ENCODE assay signal across 14 mouse cellular contexts in genomic region chr5:104453075-104453474, GRCm38 (mm10).
"Had no signal": no experiment of that assay in that cellular context is flagged by ENCODE, and none has a peak within 500 bp of the region (broad histone marks: within the 10 kb centered on the region; RNA-seq: fewer than 3 reads in every experiment).

No protein-coding gene starts in this region.

- H3K27ac ChIP-seq: layer of hippocampus, adult 2 months; limb, embryonic 12.5 days; liver, embryonic 13.5 days; lung, embryonic 15.5 days; neural tube, embryonic 13.5 days; stomach, postnatal 0 days had no signal

- H3K4me1 ChIP-seq: liver, embryonic 13.5 days; lung, embryonic 15.5 days had no signal

- DNase-seq: kidney, postnatal 10 days; kidney, postnatal 4 days; liver; liver, embryonic 13.5 days; liver, postnatal 0 days; lung, postnatal 14 days; midbrain, embryonic 14.5 days; right cerebral cortex, postnatal 25 days; thymus, postnatal 4 days had no signal

- H3K4me3 ChIP-seq: layer of hippocampus, adult 2 months; limb, embryonic 12.5 days; liver, embryonic 13.5 days; lung, embryonic 15.5 days; neural tube, embryonic 13.5 days had no signal
